Mouse (Mus musculus) cerebellum, adult 18-20 months (tissue): Measurements from ENCODE around the gene Stk24.

Experiments
- DNase-seq, 2 experiments: peaks; one replicate each; pipeline ENCODE4 v3.0.0; 2021

Gene Stk24

DNA sequence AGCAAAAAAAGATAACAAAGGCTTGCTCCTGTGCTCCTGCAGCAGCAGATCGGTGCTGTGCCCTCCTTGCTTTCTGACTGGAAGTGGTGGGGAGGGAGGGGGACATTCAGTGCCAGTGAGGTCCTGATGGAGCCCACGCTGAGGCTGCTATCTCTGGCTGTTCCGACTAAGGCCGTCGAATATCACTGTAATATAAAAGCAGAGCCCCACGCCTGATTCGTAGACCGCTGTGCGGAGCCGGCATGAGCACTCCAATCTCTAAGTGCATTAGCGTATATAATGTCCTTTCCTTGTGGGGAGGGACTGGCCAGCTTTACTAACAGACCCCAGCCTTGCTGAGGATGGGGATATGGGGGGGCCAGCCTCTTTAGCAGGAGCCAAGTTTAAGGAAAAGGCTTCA is 120.5 kb downstream of the Stk24 start:
- no peak for DNase-seq

DNA sequence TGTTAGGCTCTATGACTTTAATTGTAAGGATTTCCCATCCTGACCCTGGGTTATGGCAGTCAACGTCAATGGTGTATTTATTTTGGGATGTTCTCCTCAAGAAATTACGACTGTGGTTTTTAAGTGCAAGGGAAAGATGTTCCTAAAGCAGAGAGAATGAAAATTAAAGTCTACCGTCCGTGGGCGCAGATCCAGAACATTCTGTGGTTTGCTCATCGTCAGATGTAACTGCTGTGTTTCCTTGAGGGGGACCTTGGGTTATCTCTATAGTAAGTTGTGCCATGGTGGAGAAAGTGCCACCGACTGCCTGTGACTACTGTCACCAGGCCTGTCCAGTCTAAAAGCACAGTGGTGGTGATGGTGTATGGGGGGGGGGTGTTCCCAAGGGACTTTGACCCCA is 122.9 kb downstream of the Stk24 start:
- DNase-seq, result no peak

DNA sequence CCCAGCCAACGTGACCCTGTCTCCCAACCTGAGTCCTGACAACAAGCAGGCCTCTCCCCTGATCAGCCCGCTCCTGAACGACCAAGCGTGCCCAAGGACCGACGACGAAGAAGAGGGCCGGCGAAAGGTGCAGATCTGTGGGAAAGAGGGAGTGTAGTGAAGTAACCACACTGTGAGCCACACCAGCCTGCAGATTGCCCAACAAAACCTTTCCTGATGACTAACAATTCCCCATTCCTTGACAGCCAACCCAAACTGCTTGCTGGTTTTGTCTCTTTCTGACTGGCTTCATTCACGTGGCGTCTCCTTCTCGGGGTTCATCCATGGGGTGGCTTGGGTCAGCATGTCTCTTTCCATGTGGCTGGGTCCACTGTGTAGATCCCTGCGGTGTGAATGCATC is 124.3 kb downstream of the Stk24 start:
- no peak for DNase-seq

DNA sequence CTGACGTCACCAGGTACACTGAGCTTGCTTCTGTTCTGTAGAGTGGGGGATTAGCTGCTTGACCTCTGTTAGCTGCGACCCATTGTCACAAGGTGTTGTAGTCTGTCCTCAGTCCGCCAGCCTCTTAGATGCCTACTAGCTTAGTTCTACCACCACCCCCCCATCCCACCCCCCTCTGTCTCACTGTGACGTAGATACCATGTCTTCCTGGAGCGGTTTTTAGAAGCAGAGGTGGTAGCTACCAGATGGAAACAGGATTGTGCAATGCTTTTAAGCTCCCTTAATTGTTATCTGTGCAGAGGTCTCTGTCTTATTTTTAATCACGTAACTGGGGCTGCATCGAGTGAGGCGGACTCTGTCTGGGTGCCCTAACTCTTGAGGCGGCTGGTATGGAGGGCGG is 124.9 kb downstream of the Stk24 start:
- no peak for DNase-seq

DNA sequence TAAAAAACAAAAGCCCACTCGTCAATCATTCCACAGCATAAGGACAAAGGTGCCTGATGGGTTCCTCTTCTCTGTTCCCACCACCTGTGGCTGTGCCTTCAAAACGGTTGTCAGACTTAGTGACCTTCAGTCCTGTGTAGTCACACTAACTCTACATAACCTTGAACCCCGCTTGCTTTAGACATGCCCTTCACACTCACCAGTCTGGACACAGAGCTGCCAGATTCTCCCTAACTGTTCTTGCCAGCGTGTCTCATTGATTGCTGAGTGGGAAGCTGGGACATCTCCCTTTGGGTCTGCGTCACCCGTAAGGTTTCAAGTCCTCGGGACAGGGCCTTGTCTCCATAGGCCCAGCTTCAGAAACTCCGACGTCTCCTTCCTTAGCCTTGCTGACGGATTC is 127.3 kb downstream of the Stk24 start:
- DNase-seq, result no peak

DNA sequence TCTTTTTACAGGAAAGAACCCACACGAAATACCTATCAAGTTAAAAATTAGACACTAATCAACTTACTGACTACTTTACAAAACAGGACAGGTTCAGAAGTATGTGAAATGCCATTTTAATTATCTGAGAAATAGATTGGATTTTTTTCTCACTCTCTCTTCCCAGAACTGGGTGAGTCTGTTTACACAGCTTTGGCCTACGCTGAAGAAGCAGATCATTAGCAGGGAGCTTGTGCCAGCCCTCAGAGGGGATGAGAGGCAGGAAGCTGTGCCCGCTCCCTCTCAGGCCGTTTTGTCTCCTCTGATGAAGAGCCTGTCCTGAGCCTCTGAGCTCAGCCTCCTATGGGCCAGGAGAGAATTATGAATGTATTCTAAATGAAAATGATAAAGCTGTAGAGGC is 128.1 kb downstream of the Stk24 start:
- DNase-seq, result no peak

DNA sequence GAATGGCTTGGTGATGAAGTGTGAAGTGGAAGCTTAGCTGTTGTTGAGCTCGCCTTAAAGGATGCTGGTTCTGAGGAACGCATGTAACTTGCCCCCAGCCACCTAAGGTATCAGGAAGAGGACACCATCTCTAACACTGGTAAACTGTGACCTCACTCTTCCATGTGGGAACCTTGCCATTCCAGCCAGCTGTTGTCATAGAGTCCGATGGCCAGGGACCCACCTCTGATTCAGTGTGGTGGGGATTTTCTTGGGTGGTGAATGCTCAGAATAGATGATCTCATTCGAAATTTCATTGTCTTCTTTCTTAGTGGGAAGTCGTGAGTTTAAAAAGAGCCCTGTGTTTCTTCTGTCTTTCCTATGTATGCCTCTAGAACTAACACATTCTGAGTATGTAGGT is 128.7 kb downstream of the Stk24 start:
- no peak for DNase-seq

DNA sequence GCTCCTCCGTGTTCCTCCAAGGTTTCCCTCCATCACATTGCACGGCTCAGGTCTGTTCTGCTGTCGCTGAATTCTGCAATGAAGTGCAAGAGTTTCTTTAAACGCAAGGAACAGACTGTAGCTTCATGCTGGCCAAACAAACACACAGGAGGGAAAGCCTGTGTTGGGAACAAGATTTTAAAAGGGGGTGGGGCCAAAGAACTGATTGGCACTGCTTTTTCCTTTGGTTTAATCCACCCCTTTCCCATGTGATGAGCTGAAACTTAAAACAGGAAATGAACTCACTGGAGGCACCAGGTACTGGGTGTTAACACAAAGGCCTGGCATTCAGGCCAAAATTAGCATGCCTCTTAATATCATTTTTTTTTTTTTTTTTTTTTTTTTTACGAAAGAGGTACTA is 131.5 kb downstream of the Stk24 start:
- DNase-seq, result no peak

DNA sequence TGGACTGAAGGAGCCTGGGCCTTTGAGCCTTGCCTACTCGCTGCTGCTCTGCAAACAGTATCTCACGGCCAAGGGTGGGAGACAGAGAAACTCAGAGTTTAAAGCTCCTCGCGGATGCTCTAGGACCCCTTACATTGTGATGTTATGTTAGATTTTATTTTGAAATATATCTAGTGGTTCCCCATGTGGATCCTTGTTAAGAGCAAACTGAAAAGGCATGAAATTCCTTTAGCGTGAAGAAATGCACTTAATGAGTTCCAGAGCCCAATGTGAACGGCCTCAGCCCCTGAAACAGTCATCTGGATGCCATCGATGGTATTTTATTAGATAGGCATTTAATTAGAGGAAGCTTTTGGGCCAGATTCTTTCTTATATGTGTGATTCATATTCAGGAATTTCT is 132.5 kb downstream of the Stk24 start:
- DNase-seq, result no peak

DNA sequence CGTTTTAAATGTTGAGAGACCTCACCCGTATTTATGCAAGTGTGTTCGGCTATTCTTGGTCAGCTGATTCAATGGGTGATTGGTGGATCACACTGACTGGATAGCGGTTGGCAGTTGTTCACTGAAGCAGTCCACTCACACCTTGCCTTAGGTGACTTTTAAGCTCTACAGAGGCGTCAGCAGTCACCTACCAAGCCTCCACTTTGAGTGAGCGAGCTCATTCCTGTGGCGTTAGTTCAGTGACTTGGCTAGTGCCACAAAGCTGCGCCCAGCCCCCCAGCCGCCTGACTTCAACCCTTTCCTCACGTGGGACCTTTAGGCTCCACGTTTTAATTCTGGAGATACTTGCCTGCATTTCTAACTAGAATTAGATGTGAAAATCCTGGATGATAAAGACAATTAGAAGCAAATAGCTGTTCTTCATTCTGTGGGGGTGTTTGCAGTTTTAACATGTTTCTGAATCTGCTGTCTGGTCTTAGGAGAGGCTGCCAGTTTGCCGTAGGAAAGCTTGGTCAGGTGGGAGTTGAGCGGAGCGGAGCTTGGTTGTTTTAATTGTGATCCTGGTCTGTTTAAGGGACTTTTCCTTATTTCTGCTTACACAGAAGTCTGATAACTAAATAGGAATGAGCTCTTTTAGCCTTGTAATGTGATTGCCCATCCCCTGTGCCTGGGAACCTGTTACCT is 133.6 kb downstream of the Stk24 start:
- no peak for DNase-seq

DNA sequence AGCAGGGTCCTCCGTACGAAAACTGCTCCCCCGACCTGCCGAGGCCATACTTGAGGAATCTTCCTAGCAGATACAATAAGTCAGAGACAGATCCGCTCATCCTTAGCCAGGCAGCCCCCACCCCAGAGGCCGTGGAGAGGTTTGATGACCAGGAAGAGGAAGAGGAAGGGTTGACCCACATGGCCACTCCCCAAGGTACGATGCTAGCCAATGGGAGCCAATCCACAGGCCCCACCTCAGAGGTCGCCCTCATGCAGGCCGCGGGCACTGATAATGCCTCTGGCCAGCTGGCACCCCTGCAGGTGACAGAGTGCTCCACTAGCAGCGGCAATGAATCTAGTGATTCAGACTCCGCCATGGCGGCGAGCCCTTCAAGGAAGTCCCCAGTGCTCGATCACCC is 135.7 kb downstream of the Stk24 start:
- no peak for DNase-seq

DNA sequence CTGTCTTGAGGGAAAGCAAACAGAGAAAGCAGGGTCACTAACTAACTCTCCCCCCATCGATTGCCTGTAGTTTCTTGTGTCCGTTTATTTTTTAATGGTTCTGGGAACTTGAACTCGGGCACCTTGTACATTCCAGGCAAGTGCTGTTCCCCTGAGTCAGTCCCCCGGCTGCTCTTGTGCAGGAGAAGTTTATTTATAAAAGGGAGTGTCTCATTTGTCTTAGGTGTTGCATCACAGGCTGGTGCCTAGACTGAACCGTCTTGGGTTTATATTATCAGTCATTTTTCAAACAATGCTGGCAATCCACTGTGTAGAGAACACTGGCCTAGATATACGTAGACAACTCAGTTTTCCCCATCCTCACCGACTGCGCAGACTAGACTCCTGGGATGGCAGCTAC is 140.4 kb downstream of the Stk24 start:
- DNase-seq, result no peak

DNA sequence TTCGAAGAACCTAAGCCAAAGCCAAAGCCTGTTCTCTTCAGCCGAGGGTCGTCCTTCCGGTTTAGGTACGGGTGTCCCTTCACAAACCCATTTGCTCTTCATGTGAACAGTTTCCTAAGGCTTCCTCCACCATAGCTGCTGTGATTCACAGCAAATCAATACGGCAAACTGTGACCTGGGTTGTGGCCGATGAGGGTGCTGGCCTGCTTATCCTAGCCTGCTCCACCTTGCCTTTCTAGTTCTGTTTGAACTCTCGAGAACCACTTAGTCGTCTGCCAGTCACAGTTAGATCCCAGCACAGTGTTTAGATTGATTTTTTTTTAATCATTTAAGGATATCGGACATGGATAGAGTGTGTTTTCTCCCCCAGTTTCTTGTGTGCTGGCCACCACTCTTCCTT is 141.1 kb downstream of the Stk24 start:
- DNase-seq, result no peak

DNA sequence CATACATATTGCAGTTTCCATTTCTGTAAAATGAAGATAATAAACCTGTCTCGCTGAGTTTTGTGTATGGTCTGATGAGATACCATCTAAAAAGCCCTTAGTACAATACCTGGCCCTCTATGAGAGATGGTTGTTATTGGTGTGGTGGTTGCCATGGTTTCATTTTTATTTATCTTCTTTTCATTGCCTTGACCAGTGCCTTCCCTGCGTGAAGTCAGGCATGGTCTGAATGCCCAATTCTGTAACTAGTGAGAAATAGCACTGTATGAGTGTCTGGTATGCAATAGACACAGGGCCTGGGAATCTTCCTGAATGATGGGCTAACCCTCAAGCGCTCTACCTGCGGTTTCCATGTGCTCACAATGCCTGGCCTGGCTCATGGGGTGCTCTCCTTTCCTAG is 143.1 kb downstream of the Stk24 start:
- no peak for DNase-seq
